Mouse (Mus musculus) retina, embryonic 14.5 days (tissue): Measurements from ENCODE around the gene Zfp599.
"Not testable (repeated sequence)": the region's sequence is repeated elsewhere in the genome, so short reads cannot be mapped to it uniquely, and the experiment has no call there.

Experiments used
- DNase-seq: peaks from one replicate; pipeline ENCODE4 v3.0.0-alpha.2; 2015; ENCODE audit warnings: low spot score

Gene Zfp599

GRCm38 (mm10) chr9:22259184-22260091 lies at the start of gene Zfp599:
Gene Zfp599 (minus strand): TSS chr9:22259895.
- peak; percentile 70 for DNase-seq

GRCm38 (mm10) chr9:22307920-22308262 lies 48.2 kb upstream of the Zfp599 start:
- not testable (repeated sequence) for DNase-seq

DNA sequence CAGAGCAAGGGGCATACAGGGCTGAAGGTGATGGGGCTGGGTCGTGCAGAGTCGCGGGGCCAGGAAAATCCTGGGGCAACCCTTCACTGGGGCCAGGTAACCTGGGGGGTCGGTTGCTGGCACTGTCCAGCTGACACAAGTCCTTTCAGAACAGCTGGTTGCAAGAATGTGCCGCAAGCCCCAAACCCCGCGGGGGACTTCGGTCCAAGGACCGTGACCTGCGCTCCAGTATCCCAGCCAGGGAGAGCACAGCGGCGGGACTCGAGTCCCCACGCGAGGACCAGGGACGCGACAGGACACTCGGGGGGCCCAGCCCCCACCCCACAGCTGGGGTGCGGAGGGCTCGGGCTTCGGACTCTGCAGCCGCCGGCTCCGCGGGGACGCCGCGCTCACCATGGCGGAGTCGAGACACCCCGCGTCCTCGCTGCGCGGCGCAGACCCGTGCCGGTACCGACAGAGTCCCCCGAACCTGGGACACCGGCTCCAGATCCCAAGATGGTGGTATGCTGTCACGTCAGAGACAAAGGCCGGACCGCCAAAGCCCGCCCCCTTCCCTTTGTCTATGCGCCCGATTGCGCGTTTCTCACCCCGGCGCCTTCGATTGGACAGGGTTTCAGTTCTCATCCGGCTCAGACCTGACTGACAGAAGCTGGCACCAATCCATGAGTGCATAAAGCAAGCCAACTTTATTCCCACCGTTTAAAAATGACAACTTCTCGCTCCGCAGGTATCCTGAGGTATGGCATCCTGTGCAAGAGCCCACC lies 47.6 kb upstream of the Zfp599 start, which contains the start of gene Zfp810:
Gene Zfp810 (minus strand): TSS at position 493 of the 764 bp plus-strand sequence.
- peak; percentile 97 for DNase-seq

GRCm38 (mm10) chr9:22306726-22307125 lies 47.0 kb upstream of the Zfp599 start:
- DNase-seq, result peak; percentile 38

DNA sequence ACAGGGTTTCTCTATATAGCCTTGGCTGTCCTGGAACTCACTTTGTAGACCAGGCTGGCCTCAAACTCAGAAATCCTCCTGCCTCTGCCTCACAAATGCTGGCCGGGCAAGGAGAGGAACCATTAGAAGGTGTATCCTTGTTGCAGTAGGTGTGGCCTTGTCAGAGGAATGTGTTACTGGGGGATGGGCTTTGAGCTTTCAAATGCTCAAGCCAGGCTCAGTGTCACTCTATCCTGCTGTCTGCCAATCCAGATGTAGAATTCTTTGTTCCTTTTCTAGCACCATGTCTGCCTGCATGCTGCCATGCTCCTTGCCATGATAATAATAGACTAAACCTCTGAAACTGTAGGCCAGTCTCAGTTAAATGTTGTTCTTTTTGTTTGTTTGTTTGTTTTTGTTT lies 42.5 kb upstream of the Zfp599 start:
- DNase-seq, result no peak

GRCm38 (mm10) chr9:22278733-22279132 lies 19.0 kb upstream of the Zfp599 start:
- no peak for DNase-seq

DNA sequence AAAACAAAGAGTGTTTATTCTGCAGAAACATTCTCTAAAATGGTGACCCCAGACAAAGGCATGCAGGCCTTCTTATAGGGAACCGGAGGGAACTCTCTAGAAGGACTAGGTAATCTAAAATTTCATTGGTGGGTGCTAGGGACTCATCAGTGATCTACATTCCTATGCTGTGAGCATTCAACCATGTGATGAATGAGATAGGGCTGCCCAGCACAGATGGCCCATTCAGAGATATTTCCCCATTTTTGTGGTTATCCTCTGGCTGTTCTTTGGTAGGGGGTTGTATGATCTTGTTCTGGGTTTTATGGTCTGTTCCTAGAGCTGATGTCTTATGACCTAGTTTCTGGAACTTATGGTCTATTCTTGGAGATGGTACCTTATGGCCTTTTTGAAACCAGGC lies 9.2 kb upstream of the Zfp599 start:
- DNase-seq, result no peak

DNA sequence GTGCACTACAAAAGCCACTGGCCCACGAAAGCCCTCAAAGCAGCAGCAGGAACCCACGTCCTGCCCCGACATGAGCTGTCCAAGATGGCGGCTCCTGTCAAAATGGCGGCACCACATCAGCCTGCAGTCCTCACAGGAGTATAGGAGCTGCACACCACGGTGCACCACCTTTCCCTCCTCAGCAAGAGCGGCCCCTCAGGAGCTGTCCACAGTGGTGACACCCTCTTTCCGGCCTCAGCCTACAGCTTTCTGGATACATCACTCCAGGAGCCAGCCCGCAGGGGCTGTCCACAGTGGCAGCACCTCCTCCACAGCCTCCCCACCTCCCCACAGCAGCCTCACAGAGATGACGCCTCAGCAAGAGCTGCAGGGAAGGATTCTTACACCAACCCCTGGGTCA lies 2.9 kb upstream of the Zfp599 start:
- DNase-seq, result no peak

GRCm38 (mm10) chr9:22261594-22261993 lies 1.9 kb upstream of the Zfp599 start:
- no peak for DNase-seq

GRCm38 (mm10) chr9:22260092-22260422 lies 362 bp upstream of the Zfp599 start:
- no peak for DNase-seq

DNA sequence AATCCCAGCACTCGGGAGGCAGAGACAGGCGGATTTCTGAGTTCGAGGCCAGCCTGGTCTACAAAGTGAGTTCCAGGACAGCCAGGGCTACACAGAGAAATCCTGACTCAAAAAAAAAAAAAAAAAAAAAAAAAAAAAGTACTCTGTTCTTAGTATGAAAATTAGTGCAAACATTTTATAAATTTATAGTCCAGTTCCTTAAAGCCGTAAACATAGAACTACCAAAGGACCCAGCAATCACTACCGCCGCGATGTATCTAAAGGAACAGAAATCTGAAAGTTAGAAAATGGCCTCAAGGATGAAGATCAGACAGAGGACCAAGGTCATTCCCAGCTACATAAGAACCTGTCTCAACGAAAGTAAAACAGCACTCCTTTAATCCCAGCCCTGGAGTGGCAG lies 911 bp downstream of the Zfp599 start:
- no peak for DNase-seq

DNA sequence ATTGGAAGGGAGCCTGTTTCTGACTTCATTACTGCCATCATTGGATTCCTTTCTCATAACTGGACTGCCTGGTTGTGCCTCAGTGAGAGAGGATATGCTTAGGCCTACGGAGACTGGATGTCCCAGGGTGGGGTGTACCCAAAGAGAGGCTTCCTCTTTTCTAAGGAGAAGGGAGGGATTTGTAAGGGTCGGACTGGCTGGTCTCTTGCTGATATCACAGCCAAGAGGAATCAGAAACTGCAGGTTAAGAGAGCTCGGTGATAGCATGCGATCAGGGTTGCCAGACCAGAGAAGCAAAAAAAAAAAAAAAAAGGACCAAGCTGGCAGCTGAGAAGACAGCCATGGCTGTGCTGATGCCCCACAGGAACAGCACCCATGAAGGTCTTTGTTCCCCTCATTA lies 3.1 kb downstream of the Zfp599 start:
- no peak for DNase-seq

GRCm38 (mm10) chr9:22244242-22244641 lies 15.5 kb downstream of the Zfp599 start:
- DNase-seq, result no peak

GRCm38 (mm10) chr9:22240001-22240400 lies 19.7 kb downstream of the Zfp599 start:
- no peak for DNase-seq

- DNase-seq, result peak; percentile 14
Measured at GRCm38 (mm10) chr9:22230556-22230955, 29.1 kb downstream of the Zfp599 start.

DNA sequence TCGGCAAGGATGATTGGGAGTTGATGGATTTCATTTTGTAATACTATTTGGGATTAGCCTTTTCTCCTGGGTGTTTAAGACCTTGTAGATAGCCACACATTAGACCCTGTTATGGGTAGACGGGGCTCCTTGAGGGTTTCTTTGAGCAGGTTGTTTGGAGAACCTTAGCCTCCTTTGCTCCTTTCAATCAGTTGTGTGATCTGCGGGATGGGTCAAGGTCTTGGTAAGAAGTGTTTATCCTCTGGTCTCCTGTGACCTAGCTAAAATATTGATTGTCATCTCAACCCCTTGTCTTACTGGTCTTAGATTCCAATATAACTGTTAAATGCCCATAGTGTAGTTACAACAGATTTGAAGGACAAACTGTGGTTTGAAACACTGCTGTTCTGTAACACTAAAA lies 29.6 kb downstream of the Zfp599 start:
- no peak for DNase-seq

DNA sequence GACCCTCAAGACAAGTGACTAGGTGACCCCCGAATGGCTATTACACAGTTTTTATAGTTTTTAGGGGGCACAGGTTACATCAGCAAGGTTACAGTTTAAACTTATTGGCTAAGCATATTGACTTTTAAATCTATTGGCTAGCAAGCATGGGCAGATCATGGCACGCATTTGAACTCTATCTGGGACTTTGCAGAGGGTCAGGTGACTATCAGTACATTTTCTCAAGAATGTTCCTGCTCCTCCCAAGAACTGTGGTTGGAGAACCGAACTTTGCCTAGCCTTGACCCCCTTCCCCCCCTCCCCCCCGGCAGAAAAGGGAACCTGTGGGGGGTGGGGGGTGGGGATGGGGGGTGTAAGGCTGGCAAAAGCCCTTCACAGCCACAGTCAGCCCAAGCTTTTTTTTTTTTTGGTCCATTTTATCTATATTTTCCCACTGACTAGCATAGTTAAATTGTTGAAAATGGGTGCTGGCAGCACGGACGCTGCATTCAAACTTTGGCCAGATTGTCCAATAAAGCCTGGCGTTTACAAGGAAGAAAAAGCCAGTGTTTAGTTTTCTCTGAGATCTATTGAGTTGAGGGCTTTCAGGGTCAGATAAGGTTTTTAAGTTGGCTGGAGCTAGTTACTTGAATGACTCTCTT lies 30.2 kb downstream of the Zfp599 start:
- no peak for DNase-seq

DNA sequence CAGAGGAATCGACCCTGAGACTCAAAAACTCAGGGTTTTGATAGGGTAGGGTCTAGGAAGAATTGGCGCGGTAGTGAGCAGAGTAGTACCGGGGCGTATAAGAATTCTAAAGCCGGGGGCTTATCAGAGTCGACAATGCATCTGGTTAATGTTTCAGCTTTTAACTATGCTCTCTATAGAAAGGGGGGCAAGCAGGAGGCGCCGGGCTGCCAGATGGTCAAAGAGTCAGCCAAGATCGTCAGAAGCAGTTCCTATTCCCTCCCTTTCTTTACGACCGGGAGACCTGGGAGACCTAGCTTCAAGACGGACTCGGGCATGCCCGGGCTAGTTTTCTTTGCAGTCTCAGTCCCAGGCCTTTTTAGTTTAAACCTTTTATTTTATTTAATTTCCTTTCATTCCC lies 32.8 kb downstream of the Zfp599 start:
- no peak for DNase-seq

DNA sequence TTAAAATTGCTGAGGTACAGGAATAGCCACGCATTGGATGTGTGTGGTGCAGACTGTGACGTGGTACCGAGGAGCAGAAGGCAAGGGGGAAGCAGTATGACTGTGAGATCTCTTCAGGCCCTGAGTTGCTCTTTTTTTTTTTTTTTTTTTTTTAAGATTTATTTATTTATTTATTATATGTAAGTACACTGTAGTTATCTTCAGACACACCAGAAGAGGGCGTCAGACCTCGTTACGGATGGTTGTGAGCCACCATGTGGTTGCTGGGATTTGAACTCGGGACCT lies 33.4 kb downstream of the Zfp599 start:
- DNase-seq, result not testable (repeated sequence)

DNA sequence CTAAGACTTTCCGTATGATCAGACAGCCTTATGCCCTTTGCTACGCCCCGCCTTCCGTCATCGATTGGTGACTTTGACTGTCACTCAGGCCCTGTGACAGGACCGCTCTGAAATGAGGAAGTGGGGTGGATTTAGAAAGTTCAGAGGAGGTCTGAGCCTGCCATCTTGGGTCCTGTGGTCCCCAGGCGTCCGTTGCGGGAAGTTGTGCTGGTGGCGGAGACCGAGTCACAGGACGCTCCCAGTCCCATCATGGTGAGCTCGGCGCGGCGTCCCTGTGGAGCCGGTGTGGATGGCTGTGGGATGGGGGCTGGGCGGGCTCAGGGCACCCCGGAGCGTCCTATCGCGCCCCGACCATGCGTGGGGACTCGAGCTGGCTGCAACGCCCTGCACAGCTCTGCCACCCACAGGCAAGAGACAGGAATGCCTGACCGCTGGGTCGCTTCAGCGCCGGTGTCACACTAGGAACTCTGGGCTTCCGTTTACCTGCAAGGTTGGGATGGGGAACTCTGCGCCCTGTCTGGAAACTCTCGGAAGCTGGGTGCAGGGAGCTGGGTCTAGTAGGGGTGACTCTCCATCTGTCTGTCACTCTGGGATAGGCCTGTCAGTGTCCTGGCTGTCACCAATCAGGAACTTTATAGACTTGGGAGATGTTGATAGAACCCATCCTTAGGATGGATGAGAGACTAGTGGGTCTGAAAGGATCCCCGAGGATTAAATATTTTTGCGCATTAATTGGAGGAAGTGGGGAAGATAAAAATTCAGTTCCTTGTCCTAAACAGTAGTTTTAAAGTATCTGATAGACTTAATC lies 33.9 kb downstream of the Zfp599 start, which contains the start of gene Zfp809:
Gene Zfp809 (plus strand): TSS at position 134 of the 808 bp plus-strand sequence.
- DNase-seq, result peak; percentile 99

GRCm38 (mm10) chr9:22224536-22225503 lies 34.9 kb downstream of the Zfp599 start:
- peak; percentile 68 for DNase-seq
